Mouse (Mus musculus) forebrain, embryonic 11.5 days (tissue): ENCODE data around the gene Kmt5a. TPM values are rescaled to one million over a fixed set of nuclear protein-coding genes. Genes with fewer than 3 reads are reported as not detected.
A peak's percentile ranks its signal among the peaks of the same experiment; 100 is the strongest.

Experiments
- ATAC-seq: fragments of 200-750 bp; cut with Nextera tagmentation; replicated peaks from 2 replicates; pipeline ENCODE4 v1.8.0; 2017; ENCODE audit warnings: moderate TSS enrichment; ENCODE audit not compliant: low FRiP score
- DNase-seq: peaks from one replicate; pipeline ENCODE4 v3.0.0-alpha.2; 2017; ENCODE audit warnings: low spot score
- H3K27ac ChIP-seq: fragments of 300-500 bp; sonication (generic); 2 replicates; pipeline ENCODE4 v1.5.1; 2014; ENCODE audit warnings: low read depth, low read length
- H3K27me3 ChIP-seq: fragments of 300-500 bp; sonication (generic); 2 replicates; pipeline ENCODE4 v1.6.1; 2014; ENCODE audit warnings: mild to moderate bottlenecking, low read length, mixed read lengths; ENCODE audit not compliant: control insufficient read depth, insufficient read depth
- H3K36me3 ChIP-seq: fragments of 300-500 bp; sonication (generic); 2 replicates; pipeline ENCODE4 v1.6.1; 2014; ENCODE audit warnings: mild to moderate bottlenecking, low read length, moderate library complexity, mixed read lengths; ENCODE audit not compliant: control insufficient read depth, insufficient read depth
- H3K4me1 ChIP-seq: fragments of 300-500 bp; sonication (generic); replicated peaks from 2 replicates; pipeline ENCODE4 v1.6.1; 2014; ENCODE audit warnings: low read length, mixed read lengths; ENCODE audit not compliant: control insufficient read depth, insufficient read depth
- H3K4me2 ChIP-seq: fragments of 300-500 bp; sonication (generic); 2 replicates; pipeline ENCODE4 v1.6.1; 2014; ENCODE audit warnings: low read depth, mild to moderate bottlenecking, low read length, moderate library complexity, mixed read lengths; ENCODE audit not compliant: severe bottlenecking
- H3K4me3 ChIP-seq: fragments of 300-500 bp; sonication (generic); 2 replicates; pipeline ENCODE4 v1.5.1; 2014; ENCODE audit warnings: low read depth, low read length
- H3K9ac ChIP-seq: fragments of 300-500 bp; sonication (generic); 2 replicates; pipeline ENCODE4 v1.6.1; 2014; ENCODE audit warnings: low read length
- H3K9me3 ChIP-seq: fragments of 300-500 bp; sonication (generic); 2 replicates; pipeline ENCODE4 v1.6.1; 2016; ENCODE audit warnings: low read length, mixed read lengths; ENCODE audit not compliant: control insufficient read depth
- WGBS: fragments of 180-500 bp; shearing (Covaris S2); extraction: QIAGEN DNeasy Blood & Tissue Kit; methylation state at CpG from one replicate; pipeline ENCODE4 v1.1.7; 2014; 5-methylcytosine and 5-hydroxymethylcytosine counted together
- polyA plus RNA-seq: library from polyadenylated mRNA; unstranded; fragments of >200 nt; fragmentation: Nextera tagmentation; extraction: Ambion mirVana; gene quantifications from 2 replicates; pipeline ENCODE4 v1.2.1, GENCODE M21; 2014

Kmt5a gene
- polyA plus RNA-seq, 1 experiment from 2014 or later, result 120 TPM

DNA sequence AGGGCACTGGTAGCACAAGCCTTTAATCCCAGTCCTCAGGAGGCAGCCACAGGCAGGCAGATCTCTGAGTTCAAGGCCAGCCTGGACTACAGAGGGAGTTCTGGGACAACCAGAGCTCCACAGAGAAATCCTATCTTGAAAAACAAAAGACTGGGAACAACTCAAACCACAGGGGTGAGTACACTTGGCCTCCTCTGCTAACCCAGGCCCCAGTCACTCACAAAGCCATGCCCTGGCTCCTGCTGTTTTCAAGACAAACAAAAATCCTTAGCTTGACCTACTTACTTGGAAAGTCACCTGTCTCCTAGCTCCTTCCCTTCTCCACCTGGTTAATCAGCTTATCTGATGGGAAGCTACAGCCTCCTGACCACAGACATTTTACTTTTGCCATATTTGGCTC, 25.2 kb downstream of the Kmt5a start:
- ATAC-seq (no peak), DNase-seq (no peak)
- H3K36me3 ChIP-seq, result peaks cover 11% of the 10 kb centered on the region
- no peak overlapping the region for H3K4me2 ChIP-seq
- no peak overlapping the region for H3K4me3 ChIP-seq
- H3K27me3 ChIP-seq, result no peaks in the 10 kb centered on the region
- H3K9me3 ChIP-seq, result no peaks in the 10 kb centered on the region
- no peak overlapping the region for H3K9ac ChIP-seq
- H3K4me1 ChIP-seq, result no peaks in the 10 kb centered on the region
- H3K27ac ChIP-seq, result no peak overlapping the region

DNA sequence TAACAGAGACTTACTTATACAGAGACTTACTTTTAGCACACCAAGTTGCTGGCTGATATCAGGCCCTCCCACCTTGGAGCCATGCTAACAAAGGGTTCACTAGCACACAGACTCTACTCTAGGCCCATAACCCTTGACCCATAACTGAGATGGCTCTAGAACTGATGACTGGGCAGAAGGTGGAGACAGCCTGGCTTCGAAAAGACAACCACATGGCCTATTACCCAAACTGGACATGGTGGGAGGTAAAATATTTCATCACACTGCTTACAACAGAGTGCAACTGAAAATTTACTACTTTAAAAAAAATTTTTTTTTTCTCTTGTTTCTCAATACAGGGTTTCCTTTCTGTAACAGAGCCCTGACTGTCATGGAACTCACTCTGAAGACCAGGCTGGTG, 28.0 kb downstream of the Kmt5a start:
- Histone ChIP-seq H3K4me1 (no peaks in the 10 kb centered on the region), H3K36me3 (peaks cover 5% of the 10 kb centered on the region), H3K9ac (no peak overlapping the region), H3K27ac (no peak overlapping the region), H3K4me2 (no peak overlapping the region), H3K27me3 (no peaks in the 10 kb centered on the region), H3K9me3 (no peaks in the 10 kb centered on the region), H3K4me3 (no peak overlapping the region)
- 88% methylated on average over 1 of the region's 1 CpGs for WGBS
- no peak for DNase-seq
- ATAC-seq, result no peak

DNA sequence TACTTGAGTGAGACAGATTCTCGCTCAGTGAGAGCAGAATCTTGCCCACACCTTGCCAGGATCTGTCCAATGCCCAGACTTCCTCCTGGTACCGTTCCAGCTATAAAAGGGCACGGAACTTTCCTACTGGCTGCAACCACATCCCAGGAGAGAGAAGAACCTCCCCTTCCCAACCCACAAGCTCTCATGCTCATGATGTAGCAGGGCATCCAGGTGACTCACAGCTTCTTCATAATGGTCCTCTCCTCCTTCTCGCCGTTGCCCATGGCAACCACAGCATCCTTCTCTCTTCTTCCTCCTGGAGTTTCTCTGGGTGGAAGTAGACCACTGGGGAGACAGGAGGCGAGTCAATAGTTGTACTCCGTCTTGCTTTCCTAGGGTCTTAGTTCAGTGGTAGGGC, 28.6 kb downstream of the Kmt5a start:
- Histone ChIP-seq H3K36me3 (peaks cover 2% of the 10 kb centered on the region; the same call in 1 of the 2 replicates), H3K27ac (no peak overlapping the region), H3K4me2 (no peak overlapping the region), H3K9me3 (no peaks in the 10 kb centered on the region), H3K27me3 (no peaks in the 10 kb centered on the region), H3K9ac (no peak overlapping the region), H3K4me1 (no peaks in the 10 kb centered on the region), H3K4me3 (no peak overlapping the region)
- WGBS, result 93% methylated on average over 7 of the region's 7 CpGs
- ATAC-seq (no peak), DNase-seq (no peak)

DNA sequence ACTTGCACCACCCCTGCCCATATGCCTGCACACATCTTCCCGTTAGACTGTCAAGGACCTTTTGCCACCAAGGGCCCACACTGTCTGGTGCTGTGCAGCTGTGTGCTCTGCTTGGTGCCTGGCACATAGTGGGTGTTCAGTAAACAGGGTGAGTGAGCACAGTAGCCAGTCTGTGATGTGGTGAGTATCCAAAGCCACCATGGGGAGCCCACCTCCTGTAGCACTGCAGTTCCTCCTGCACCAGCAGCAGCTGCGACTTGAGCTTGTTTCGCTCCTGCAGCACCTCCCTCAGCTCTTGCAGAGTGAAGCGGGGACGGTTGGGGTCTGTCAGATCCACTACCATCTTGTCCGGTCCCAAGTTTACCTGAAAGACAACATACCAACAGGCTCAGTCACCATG, 29.8 kb downstream of the Kmt5a start:
- ATAC-seq, result no peak
- Histone ChIP-seq H3K36me3 (peaks cover 2% of the 10 kb centered on the region; the same call in 1 of the 2 replicates), H3K9ac (no peak overlapping the region), H3K27me3 (no peaks in the 10 kb centered on the region), H3K4me1 (no peaks in the 10 kb centered on the region), H3K4me3 (no peak overlapping the region), H3K9me3 (no peaks in the 10 kb centered on the region), H3K4me2 (no peak overlapping the region), H3K27ac (no peak overlapping the region)
- DNase-seq, result no peak
- 89% methylated on average over 6 of the region's 6 CpGs for WGBS

DNA sequence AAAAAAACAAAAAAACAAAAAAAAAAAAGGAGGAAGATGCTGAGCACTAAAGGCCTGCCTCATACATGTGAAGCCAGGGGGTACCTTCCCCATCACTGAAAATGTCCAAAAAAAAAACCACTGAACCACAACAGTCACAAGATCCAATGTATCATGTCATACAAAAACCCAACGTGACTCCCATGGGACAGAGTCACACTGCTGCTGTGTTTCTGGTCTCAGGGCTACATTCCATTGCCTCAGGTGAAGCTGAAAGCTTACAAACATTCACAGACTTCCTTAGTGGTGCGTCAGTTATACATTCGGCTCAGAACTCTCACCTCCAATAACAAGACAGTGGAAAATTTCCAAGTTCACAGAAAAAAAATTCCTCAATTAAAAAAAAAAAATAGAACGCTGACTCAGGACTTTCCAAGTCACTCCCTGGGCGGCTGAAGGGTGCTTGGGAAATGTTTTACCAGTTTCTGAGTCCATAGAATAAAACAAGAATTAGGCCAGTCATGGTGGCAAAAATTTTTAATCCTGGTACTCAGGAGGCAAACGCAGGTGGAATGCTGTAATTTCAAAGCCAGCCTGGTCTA, 31.0 kb downstream of the Kmt5a start:
- Histone ChIP-seq H3K4me3 (no peak overlapping the region), H3K9me3 (no peaks in the 10 kb centered on the region), H3K4me1 (no peaks in the 10 kb centered on the region), H3K36me3 (peaks cover 2% of the 10 kb centered on the region; the same call in 1 of the 2 replicates), H3K27me3 (no peaks in the 10 kb centered on the region), H3K27ac (no peak overlapping the region), H3K9ac (no peak overlapping the region), H3K4me2 (no peak overlapping the region)
- ATAC-seq (no peak), DNase-seq (no peak)
- WGBS, result 89% methylated on average over 6 of the region's 6 CpGs

DNA sequence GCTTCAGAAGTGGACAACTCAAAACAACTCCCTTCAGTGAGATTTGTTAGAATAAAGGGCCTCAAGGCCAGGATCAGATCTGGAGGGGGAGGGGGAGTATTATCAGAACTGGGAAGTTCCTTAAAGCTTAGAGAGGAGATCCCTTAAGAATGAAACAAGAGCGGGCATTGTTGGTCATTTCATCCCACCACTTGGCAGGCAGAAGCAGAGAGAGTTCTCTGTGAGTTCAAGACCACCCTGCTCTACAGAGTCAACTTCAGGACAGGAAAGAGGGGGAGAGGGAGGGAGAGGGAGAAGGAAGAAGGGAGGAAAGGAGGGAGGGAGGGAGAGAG, 39.1 kb downstream of the Kmt5a start:
- Histone ChIP-seq H3K4me3 (no peak overlapping the region), H3K4me1 (no peaks in the 10 kb centered on the region), H3K36me3 (no peaks in the 10 kb centered on the region), H3K4me2 (no peak overlapping the region), H3K27me3 (no peaks in the 10 kb centered on the region), H3K27ac (no peak overlapping the region), H3K9me3 (no peaks in the 10 kb centered on the region), H3K9ac (no peak overlapping the region)
- DNase-seq, result no peak
- 77% methylated on average over 1 of the region's 1 CpGs for WGBS
- ATAC-seq, result no peak

DNA sequence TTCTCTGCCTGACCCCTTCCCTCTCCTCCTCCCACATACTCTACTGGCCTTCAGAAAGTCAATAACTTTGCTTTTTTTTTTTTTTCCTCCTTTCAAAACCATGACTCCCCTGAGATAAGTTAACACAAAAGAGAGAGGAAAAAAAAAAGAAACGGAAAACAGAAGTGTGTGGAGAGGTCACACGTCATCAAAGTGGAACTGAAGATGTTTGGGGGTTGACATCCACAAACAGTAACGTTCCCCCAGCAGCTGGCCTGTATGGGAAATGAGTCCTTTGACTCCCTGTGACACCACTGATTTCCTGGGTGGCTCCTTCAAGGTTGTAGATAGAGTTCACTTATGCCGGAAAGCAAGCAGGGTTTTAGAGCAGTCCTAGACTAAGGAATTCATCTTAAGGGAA, 40.4 kb downstream of the Kmt5a start:
- ATAC-seq, result no peak
- WGBS, result 83% methylated on average over 4 of the region's 4 CpGs

DNA sequence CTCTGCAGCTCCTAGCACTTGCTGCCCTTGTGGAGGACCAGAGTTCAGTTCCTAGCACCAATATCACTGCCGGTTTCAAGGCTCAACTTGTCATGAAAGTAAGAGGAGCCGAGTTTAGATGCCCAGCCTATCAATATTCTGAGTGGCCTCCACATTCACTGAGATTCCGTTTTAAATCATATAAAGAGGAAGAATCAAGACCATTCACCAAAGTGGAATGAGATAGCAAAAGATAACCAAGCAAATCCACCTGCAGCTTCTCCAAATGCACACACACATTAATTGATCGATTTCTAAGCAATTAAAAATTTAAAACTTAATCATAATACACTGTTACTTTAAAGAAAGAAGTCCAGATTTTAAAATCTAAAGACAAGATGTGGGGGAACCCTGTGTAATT, 42.0 kb downstream of the Kmt5a start:
- Histone ChIP-seq H3K4me3 (no peak overlapping the region), H3K4me1 (0 out of 2 replicates have a peak, but pooled peaks cover 2% of the 10 kb centered on the region), H3K4me2 (no peak overlapping the region), H3K27ac (no peak overlapping the region), H3K9ac (no peak overlapping the region), H3K36me3 (no peaks in the 10 kb centered on the region), H3K27me3 (no peaks in the 10 kb centered on the region), H3K9me3 (no peaks in the 10 kb centered on the region)
- no peak for ATAC-seq
- no peak for DNase-seq
- WGBS, result 86% methylated on average over 4 of the region's 4 CpGs

More for the DNA sequence above, 40.4 kb downstream of the Kmt5a start:
- H3K4me3 ChIP-seq, result no peak overlapping the region
- DNase-seq, result no peak
- H3K9me3 ChIP-seq, result no peaks in the 10 kb centered on the region
- H3K27me3 ChIP-seq, result no peaks in the 10 kb centered on the region
- no peak overlapping the region for H3K4me2 ChIP-seq
- H3K9ac ChIP-seq, result no peak overlapping the region
- no peak overlapping the region for H3K27ac ChIP-seq
- 0 out of 2 replicates have a peak, but pooled peaks cover 2% of the 10 kb centered on the region for H3K4me1 ChIP-seq
- H3K36me3 ChIP-seq, result no peaks in the 10 kb centered on the region

DNA sequence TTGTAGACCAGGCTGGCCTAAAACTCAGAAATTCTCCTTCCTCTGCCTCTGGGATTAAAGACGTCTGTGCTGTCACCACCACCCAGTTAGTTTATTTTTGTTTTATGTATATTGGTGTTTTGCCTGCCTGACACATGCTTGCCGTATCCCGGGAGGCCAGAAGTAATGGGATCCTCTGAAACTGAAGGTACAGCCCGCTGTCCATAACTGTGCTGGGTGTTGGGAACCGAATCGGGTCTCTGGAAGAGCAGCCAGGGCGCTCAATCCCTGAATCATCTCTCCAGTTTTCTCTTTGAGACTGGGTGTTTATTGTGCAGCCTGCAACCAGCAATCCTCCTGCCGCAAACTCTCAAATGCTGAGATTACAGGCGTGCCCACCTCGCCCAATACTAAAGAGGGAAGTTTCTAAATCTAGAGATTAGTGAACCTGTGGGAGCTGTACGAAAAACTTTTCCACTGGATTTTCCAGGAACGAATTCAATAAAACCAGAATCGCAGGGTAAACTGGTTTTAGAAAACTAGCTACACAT, 42.8 kb downstream of the Kmt5a start:
- 0 out of 2 replicates have a peak, but pooled peaks cover 2% of the 10 kb centered on the region for H3K4me1 ChIP-seq
- peak overlapping the region; percentile 75 for H3K4me2 ChIP-seq
- ATAC-seq (no peak), DNase-seq (peak; percentile 57)
- H3K4me3 ChIP-seq, result peak overlapping the region; percentile 68
- H3K36me3 ChIP-seq, result no peaks in the 10 kb centered on the region
- peak overlapping the region; percentile 98 for H3K27ac ChIP-seq
- 5% methylated on average over 13 of the region's 13 CpGs for WGBS
- no peaks in the 10 kb centered on the region for H3K27me3 ChIP-seq
- H3K9me3 ChIP-seq, result no peaks in the 10 kb centered on the region
- peak overlapping the region; percentile 90 for H3K9ac ChIP-seq
